Mouse (Mus musculus): ENCODE results near the gene Bmp2k. TPM values are rescaled to one million over a fixed set of nuclear protein-coding genes. Genes with fewer than 3 reads are reported as not detected.

Bmp2k gene
- polyA plus RNA-seq, 1 experiment from 2014 or later, result 26.5 TPM

- ATAC-seq (ENCODE audit: low read depth), result no peak
- Histone ChIP-seq H3K4me3 (ENCODE audit: low read depth, low read length) (no peak overlapping the region), H3K9me3 (replicated peaks; ENCODE audit: control insufficient read depth, low read length) (no peaks in the 10 kb centered on the region), H3K27me3 (ENCODE audit: control insufficient read depth, insufficient read depth, low read depth, low read length) (no peaks in the 10 kb centered on the region), H3K27ac (ENCODE audit: low read length) (no peak overlapping the region), H3K4me2 (ENCODE audit: low read depth, low read length) (no peak overlapping the region), H3K4me1 (ENCODE audit: control insufficient read depth, low read depth, low read length) (no peaks in the 10 kb centered on the region), H3K36me3 (ENCODE audit: control insufficient read depth, insufficient read depth) (peaks cover 67% of the 10 kb centered on the region), H3K9ac (ENCODE audit: low read depth, low read length) (no peak overlapping the region)
- WGBS (ENCODE audit: insufficient replicate concordance), result 91% methylated on average over 10 of the region's 10 CpGs
Observed at GRCm38 (mm10) chr5:97046680-97047079, 49.2 kb downstream of the Bmp2k start.

GRCm38 (mm10) chr5:97048905-97049304, 51.4 kb downstream of the Bmp2k start:
- Histone ChIP-seq H3K9ac (ENCODE audit: low read depth, low read length) (no peak overlapping the region), H3K27me3 (ENCODE audit: control insufficient read depth, insufficient read depth, low read depth, low read length) (no peaks in the 10 kb centered on the region), H3K36me3 (ENCODE audit: control insufficient read depth, insufficient read depth) (peaks cover 73% of the 10 kb centered on the region), H3K4me1 (ENCODE audit: control insufficient read depth, low read depth, low read length) (no peaks in the 10 kb centered on the region), H3K27ac (ENCODE audit: low read length) (no peak overlapping the region), H3K4me2 (ENCODE audit: low read depth, low read length) (no peak overlapping the region), H3K9me3 (replicated peaks; ENCODE audit: control insufficient read depth, low read length) (no peaks in the 10 kb centered on the region), H3K4me3 (ENCODE audit: low read depth, low read length) (no peak overlapping the region)
- WGBS (ENCODE audit: insufficient replicate concordance), result 91% methylated on average over 5 of the region's 5 CpGs
- ATAC-seq (ENCODE audit: low read depth), result 0 out of 2 replicates have a peak, but pooled peaks have one; percentile 8

GRCm38 (mm10) chr5:97054166-97054565, 56.7 kb downstream of the Bmp2k start:
- no peak overlapping the region for H3K9ac ChIP-seq (ENCODE audit: low read depth, low read length)
- 66% methylated on average over 5 of the region's 5 CpGs for WGBS (ENCODE audit: insufficient replicate concordance)
- no peak overlapping the region for H3K4me3 ChIP-seq (ENCODE audit: low read depth, low read length)
- H3K9me3 ChIP-seq (replicated peaks; ENCODE audit: control insufficient read depth, low read length), result no peaks in the 10 kb centered on the region
- no peak for ATAC-seq (ENCODE audit: low read depth)
- H3K4me1 ChIP-seq (ENCODE audit: control insufficient read depth, low read depth, low read length), result no peaks in the 10 kb centered on the region
- H3K36me3 ChIP-seq (ENCODE audit: control insufficient read depth, insufficient read depth), result peaks cover 85% of the 10 kb centered on the region
- no peak overlapping the region for H3K27ac ChIP-seq (ENCODE audit: low read length)
- no peaks in the 10 kb centered on the region for H3K27me3 ChIP-seq (ENCODE audit: control insufficient read depth, insufficient read depth, low read depth, low read length)
- no peak overlapping the region for H3K4me2 ChIP-seq (ENCODE audit: low read depth, low read length)

DNA sequence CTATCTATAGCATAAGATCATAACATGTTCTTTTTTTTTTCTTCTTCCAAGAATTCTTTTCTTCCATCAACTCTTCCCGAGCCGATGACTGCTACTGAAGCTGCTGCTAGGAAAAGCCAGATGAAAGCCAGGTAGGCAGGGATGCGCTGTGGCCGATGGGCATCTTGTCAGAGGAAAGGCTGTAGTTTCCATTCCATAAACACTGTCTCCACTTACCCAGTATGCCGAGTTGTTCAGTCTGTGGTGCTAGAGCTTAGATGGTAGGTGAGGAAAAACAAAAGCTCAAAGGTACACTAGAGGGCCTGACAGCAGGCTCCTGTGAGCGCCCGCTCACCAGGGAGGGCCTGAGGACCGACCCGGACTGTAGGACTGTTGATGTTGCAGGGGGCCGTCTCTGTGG, 57.3 kb downstream of the Bmp2k start:
- H3K36me3 ChIP-seq (ENCODE audit: control insufficient read depth, insufficient read depth), result peaks cover 82% of the 10 kb centered on the region
- no peak for ATAC-seq (ENCODE audit: low read depth)
- no peaks in the 10 kb centered on the region for H3K4me1 ChIP-seq (ENCODE audit: control insufficient read depth, low read depth, low read length)
- no peak overlapping the region for H3K4me3 ChIP-seq (ENCODE audit: low read depth, low read length)
- no peaks in the 10 kb centered on the region for H3K27me3 ChIP-seq (ENCODE audit: control insufficient read depth, insufficient read depth, low read depth, low read length)
- H3K27ac ChIP-seq (ENCODE audit: low read length), result no peak overlapping the region
- H3K9me3 ChIP-seq (replicated peaks; ENCODE audit: control insufficient read depth, low read length), result no peaks in the 10 kb centered on the region
- H3K9ac ChIP-seq (ENCODE audit: low read depth, low read length), result no peak overlapping the region
- 85% methylated on average over 10 of the region's 10 CpGs for WGBS (ENCODE audit: insufficient replicate concordance)
- H3K4me2 ChIP-seq (ENCODE audit: low read depth, low read length), result no peak overlapping the region

DNA sequence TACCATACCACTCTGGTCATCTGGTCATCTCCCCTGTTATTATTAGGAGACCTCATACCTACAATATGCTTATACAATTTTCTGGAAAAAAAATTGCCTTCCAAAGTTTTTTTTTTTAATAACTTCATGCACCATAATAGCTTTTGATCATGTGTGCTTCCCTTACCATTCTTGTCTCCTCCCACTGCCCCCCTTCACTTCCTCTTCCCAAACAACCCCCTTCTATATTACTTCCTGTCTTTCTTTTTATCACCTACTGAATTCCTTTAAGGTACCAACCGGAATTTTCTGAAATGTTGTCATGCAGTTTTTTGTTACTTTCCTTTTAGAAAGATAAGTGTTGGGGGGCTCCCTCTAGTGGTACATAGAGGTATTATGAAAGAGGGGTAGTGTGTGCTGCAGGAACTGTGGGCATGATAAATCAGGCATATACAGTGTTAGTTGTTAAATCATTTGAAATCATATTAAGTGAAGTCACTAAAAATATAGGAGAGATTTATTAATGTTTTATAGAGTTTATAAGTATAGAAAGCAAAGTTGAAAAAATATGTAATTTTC, 58.1 kb downstream of the Bmp2k start:
- 9% methylated on average over 1 of the region's 1 CpGs for WGBS (ENCODE audit: insufficient replicate concordance)
- H3K9me3 ChIP-seq (replicated peaks; ENCODE audit: control insufficient read depth, low read length), result no peaks in the 10 kb centered on the region
- peak; percentile 17; the same call in 1 of the 2 replicates for ATAC-seq (ENCODE audit: low read depth)
- no peak overlapping the region for H3K4me2 ChIP-seq (ENCODE audit: low read depth, low read length)
- H3K36me3 ChIP-seq (ENCODE audit: control insufficient read depth, insufficient read depth), result peaks cover 82% of the 10 kb centered on the region
- H3K4me3 ChIP-seq (ENCODE audit: low read depth, low read length), result no peak overlapping the region
- H3K27me3 ChIP-seq (ENCODE audit: control insufficient read depth, insufficient read depth, low read depth, low read length), result no peaks in the 10 kb centered on the region
- H3K9ac ChIP-seq (ENCODE audit: low read depth, low read length), result no peak overlapping the region
- H3K27ac ChIP-seq (ENCODE audit: low read length), result no peak overlapping the region
- H3K4me1 ChIP-seq (ENCODE audit: control insufficient read depth, low read depth, low read length), result no peaks in the 10 kb centered on the region

DNA sequence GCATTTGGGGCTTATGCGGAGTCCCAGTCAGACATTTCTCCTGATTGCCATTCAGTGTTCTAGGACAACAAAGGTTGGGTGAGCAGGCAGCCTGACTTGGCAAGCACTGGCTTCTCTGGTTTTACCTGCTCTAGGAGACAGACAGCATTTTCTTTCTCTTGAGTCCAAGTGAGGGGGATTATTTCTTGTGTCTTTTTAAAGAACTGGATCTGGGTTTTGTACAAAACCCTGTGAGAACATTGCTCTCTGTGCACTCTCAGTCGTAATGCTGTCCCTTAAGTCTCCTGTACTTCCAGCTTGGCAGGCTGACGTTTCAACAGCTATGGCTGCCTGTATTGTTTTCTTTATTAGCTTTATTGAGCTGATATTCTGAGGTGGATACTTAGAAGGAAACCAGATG, 58.9 kb downstream of the Bmp2k start:
- WGBS (ENCODE audit: insufficient replicate concordance), result 85% methylated on average over 3 of the region's 3 CpGs
- Histone ChIP-seq H3K9me3 (replicated peaks; ENCODE audit: control insufficient read depth, low read length) (no peaks in the 10 kb centered on the region), H3K4me2 (ENCODE audit: low read depth, low read length) (no peak overlapping the region), H3K27ac (ENCODE audit: low read length) (no peak overlapping the region), H3K36me3 (ENCODE audit: control insufficient read depth, insufficient read depth) (peaks cover 83% of the 10 kb centered on the region), H3K9ac (ENCODE audit: low read depth, low read length) (no peak overlapping the region), H3K4me3 (ENCODE audit: low read depth, low read length) (no peak overlapping the region), H3K27me3 (ENCODE audit: control insufficient read depth, insufficient read depth, low read depth, low read length) (no peaks in the 10 kb centered on the region), H3K4me1 (ENCODE audit: control insufficient read depth, low read depth, low read length) (no peaks in the 10 kb centered on the region)
- ATAC-seq (ENCODE audit: low read depth), result no peak

GRCm38 (mm10) chr5:97056791-97057450, 59.4 kb downstream of the Bmp2k start:
- peaks cover 83% of the 10 kb centered on the region for H3K36me3 ChIP-seq (ENCODE audit: control insufficient read depth, insufficient read depth)

DNA sequence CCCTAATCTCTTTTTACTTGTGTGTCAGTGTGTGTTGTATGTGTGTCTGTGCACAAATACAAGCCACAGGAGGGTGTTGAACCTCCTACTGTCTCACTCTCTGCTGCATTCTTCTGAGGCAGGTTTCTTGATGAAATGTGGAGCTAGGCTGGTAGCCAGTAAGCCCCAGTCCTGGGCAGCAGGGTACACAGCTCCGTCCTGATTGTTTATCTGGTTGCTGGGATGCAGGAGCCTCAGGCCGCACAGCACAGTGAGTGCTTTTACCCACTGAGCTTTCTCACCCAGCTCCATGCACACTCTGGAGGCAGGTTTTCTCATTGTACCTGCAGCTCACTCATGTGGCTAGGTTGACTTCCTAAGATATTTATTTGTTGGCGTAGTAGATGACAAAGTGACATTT, 63.4 kb downstream of the Bmp2k start:
- H3K27ac ChIP-seq (ENCODE audit: low read length), result no peak overlapping the region
- H3K4me2 ChIP-seq (ENCODE audit: low read depth, low read length), result no peak overlapping the region
- H3K9me3 ChIP-seq (replicated peaks; ENCODE audit: control insufficient read depth, low read length), result no peaks in the 10 kb centered on the region
- H3K4me1 ChIP-seq (ENCODE audit: control insufficient read depth, low read depth, low read length), result no peaks in the 10 kb centered on the region
- no peak overlapping the region for H3K9ac ChIP-seq (ENCODE audit: low read depth, low read length)
- 86% methylated on average over 3 of the region's 3 CpGs for WGBS (ENCODE audit: insufficient replicate concordance)
- no peaks in the 10 kb centered on the region for H3K27me3 ChIP-seq (ENCODE audit: control insufficient read depth, insufficient read depth, low read depth, low read length)
- H3K4me3 ChIP-seq (ENCODE audit: low read depth, low read length), result no peak overlapping the region
- ATAC-seq (ENCODE audit: low read depth), result no peak
- H3K36me3 ChIP-seq (ENCODE audit: control insufficient read depth, insufficient read depth), result peaks cover 84% of the 10 kb centered on the region

More at GRCm38 (mm10) chr5:97056791-97057450, 59.4 kb downstream of the Bmp2k start:
- Histone ChIP-seq H3K4me3 (ENCODE audit: low read depth, low read length) (no peak overlapping the region), H3K4me2 (ENCODE audit: low read depth, low read length) (no peak overlapping the region), H3K4me1 (ENCODE audit: control insufficient read depth, low read depth, low read length) (no peaks in the 10 kb centered on the region), H3K9ac (ENCODE audit: low read depth, low read length) (no peak overlapping the region), H3K27me3 (ENCODE audit: control insufficient read depth, insufficient read depth, low read depth, low read length) (no peaks in the 10 kb centered on the region), H3K27ac (ENCODE audit: low read length) (no peak overlapping the region), H3K9me3 (replicated peaks; ENCODE audit: control insufficient read depth, low read length) (no peaks in the 10 kb centered on the region)
- 88% methylated on average over 12 of the region's 12 CpGs for WGBS (ENCODE audit: insufficient replicate concordance)
- no peak for ATAC-seq (ENCODE audit: low read depth)

DNA sequence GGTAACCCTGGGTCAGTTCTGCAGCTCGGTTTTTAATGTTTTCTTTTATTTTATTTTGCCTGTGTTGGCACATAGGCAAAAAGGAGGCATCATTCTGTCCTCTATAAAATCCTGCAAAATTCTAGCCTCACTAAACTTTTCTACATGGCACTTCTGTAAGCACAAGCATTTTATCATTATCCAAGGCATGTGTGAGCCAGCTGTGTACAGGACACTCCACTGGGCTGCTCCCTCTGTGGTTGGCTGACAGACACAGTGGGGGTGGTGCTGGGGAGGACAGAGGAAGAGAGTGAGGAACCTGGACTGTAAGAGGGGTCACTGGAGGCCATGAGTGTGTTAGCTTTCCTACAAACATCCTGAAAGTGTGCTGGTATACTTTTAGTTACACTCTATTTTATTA, 64.6 kb downstream of the Bmp2k start:
- no peak overlapping the region for H3K9ac ChIP-seq (ENCODE audit: low read depth, low read length)
- H3K27ac ChIP-seq (ENCODE audit: low read length), result no peak overlapping the region
- no peaks in the 10 kb centered on the region for H3K9me3 ChIP-seq (replicated peaks; ENCODE audit: control insufficient read depth, low read length)
- 0 out of 2 replicates have a peak, but pooled peaks have one; percentile 38 for ATAC-seq (ENCODE audit: low read depth)
- no peak overlapping the region for H3K4me3 ChIP-seq (ENCODE audit: low read depth, low read length)
- H3K4me1 ChIP-seq (ENCODE audit: control insufficient read depth, low read depth, low read length), result no peaks in the 10 kb centered on the region
- H3K4me2 ChIP-seq (ENCODE audit: low read depth, low read length), result no peak overlapping the region
- 69% methylated on average over 1 of the region's 1 CpGs for WGBS (ENCODE audit: insufficient replicate concordance)
- H3K27me3 ChIP-seq (ENCODE audit: control insufficient read depth, insufficient read depth, low read depth, low read length), result no peaks in the 10 kb centered on the region
- H3K36me3 ChIP-seq (ENCODE audit: control insufficient read depth, insufficient read depth), result peaks cover 84% of the 10 kb centered on the region
